Mouse (Mus musculus): ENCODE data around the gene Shld2. TPM values are rescaled to one million over a fixed set of nuclear protein-coding genes. Genes with fewer than 3 reads are reported as not detected.

Gene Shld2
- polyA plus RNA-seq, 1 experiment from 2014 or later: 7.0 TPM

GRCm38 (mm10) chr14:34200738-34201230, 109.5 kb downstream of the Shld2 start:
- H3K36me3 ChIP-seq (replicated peaks): no peaks in the 10 kb centered on the region
- peaks cover 18% of the 10 kb centered on the region for H3K4me1 ChIP-seq
- H3K4me3 ChIP-seq: peak overlapping the region; percentile 75
- peaks cover 5% of the 10 kb centered on the region; the same call in 1 of the 2 replicates for H3K27me3 ChIP-seq (replicated peaks)
- H3K27ac ChIP-seq: peak overlapping the region; percentile 86
- no peaks in the 10 kb centered on the region for H3K9me3 ChIP-seq
- peak; percentile 90 for ATAC-seq (replicated peaks)
- H3K9ac ChIP-seq: peak overlapping the region; percentile 71
- H3K4me2 ChIP-seq: peak overlapping the region; percentile 62
- WGBS: under 1% methylated on average over 19 of the region's 19 CpGs

DNA sequence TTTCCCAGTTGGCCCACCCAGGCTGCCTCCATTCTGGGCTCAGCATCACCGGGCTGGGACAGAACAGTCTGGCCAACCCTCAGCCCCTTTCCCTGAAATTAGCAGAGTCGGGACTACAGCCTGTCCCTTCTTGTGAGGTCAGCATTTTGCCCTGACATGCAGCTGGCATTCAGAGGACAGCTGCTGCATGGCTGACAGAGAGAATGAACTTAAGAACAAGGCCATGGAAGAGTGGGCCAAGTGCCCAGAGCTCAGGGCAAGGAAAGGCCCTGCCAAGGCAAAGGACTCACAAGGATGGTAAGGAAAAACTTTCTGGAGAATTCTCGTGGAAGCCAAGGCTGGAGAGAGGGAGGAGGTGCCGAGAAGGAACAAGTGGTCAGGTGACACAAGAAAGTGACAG, 113.6 kb downstream of the Shld2 start:
- H3K9me3 ChIP-seq: no peaks in the 10 kb centered on the region
- H3K4me3 ChIP-seq: no peak overlapping the region
- H3K27me3 ChIP-seq (replicated peaks): no peaks in the 10 kb centered on the region
- H3K9ac ChIP-seq: no peak overlapping the region
- ATAC-seq (replicated peaks): no peak
- no peak overlapping the region for H3K27ac ChIP-seq
- peaks cover 18% of the 10 kb centered on the region for H3K4me1 ChIP-seq
- no peak overlapping the region for H3K4me2 ChIP-seq
- H3K36me3 ChIP-seq (replicated peaks): peaks cover 17% of the 10 kb centered on the region; the same call in 1 of the 2 replicates
- 56% methylated on average over 4 of the region's 4 CpGs for WGBS

DNA sequence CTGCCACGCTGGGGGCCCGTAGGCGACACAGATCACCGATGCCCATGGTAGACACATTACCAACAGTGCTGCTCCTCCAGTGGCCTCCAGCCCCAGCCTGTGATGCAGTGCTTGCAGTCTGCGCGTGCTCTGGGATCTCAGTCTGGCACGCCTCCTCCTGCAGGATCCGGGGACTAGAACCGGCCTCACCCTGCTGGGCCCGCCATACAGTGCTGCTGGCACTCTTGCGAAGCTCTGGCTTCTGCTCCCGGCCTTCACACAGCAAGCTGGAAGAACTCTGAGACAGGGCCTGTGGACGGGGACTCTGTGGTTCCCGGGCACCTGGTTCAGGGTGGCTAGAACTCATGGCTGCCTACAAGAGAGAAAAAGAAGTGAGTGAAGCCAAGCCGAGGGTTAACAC, 114.8 kb downstream of the Shld2 start:
- no peaks in the 10 kb centered on the region for H3K9me3 ChIP-seq
- H3K9ac ChIP-seq: no peak overlapping the region
- ATAC-seq (replicated peaks): no peak
- no peak overlapping the region for H3K4me3 ChIP-seq
- H3K36me3 ChIP-seq (replicated peaks): peaks cover 17% of the 10 kb centered on the region; the same call in 1 of the 2 replicates
- 89% methylated on average over 15 of the region's 15 CpGs for WGBS
- H3K27ac ChIP-seq: no peak overlapping the region
- H3K4me1 ChIP-seq: peaks cover 17% of the 10 kb centered on the region
- H3K27me3 ChIP-seq (replicated peaks): no peaks in the 10 kb centered on the region
- H3K4me2 ChIP-seq: no peak overlapping the region

DNA sequence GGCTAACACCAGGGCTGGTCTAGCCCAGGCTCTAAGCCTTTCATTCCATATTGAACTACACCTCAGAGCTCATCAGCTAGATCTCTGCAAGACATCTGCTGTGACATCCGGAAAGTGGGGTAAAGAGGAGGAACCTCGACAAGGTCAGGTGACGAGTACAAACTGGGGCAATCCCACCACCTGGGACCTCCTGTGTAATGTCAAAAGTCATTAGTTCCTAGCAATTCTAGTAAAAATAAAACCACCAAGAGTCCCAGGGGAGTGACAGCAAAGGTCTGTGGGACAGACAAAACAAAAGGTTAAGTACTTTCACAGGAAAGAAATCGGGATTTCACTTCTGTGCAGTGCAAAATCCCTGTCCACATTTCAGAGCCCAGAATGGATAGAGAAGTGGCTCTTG, 116.4 kb downstream of the Shld2 start:
- Histone ChIP-seq H3K4me1 (0 out of 2 replicates have a peak, but pooled peaks cover 3% of the 10 kb centered on the region), H3K4me2 (no peak overlapping the region), H3K36me3 (replicated peaks) (peaks cover 17% of the 10 kb centered on the region; the same call in 1 of the 2 replicates), H3K4me3 (no peak overlapping the region), H3K9ac (no peak overlapping the region), H3K9me3 (no peaks in the 10 kb centered on the region), H3K27me3 (replicated peaks) (no peaks in the 10 kb centered on the region), H3K27ac (no peak overlapping the region)
- WGBS: 78% methylated on average over 4 of the region's 4 CpGs
- ATAC-seq (replicated peaks): no peak

DNA sequence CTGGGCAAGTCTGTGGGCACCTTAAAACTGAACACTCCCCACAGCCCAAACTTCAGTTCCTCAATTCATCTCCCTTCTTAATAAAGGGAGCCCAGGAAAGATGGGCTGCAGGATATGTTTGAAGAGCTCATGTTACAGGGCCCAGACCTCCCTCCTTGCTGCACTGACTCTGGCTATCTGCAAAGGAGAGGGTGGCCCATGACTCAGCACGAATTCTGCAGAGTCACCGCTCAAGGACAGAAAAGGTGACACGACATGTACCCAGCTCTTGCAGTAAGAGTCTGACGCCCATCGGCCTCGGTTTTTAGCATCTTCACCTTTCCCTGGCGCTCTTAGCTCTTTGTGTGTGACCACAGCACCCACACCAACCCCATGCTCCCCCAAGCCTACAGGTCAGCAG, 119.9 kb downstream of the Shld2 start:
- Histone ChIP-seq H3K36me3 (replicated peaks) (peaks cover 17% of the 10 kb centered on the region; the same call in 1 of the 2 replicates), H3K4me3 (no peak overlapping the region), H3K27ac (no peak overlapping the region), H3K9me3 (no peaks in the 10 kb centered on the region), H3K4me2 (no peak overlapping the region), H3K9ac (no peak overlapping the region), H3K27me3 (replicated peaks) (no peaks in the 10 kb centered on the region), H3K4me1 (no peaks in the 10 kb centered on the region)
- ATAC-seq (replicated peaks): no peak
- 78% methylated on average over 7 of the region's 7 CpGs for WGBS

DNA sequence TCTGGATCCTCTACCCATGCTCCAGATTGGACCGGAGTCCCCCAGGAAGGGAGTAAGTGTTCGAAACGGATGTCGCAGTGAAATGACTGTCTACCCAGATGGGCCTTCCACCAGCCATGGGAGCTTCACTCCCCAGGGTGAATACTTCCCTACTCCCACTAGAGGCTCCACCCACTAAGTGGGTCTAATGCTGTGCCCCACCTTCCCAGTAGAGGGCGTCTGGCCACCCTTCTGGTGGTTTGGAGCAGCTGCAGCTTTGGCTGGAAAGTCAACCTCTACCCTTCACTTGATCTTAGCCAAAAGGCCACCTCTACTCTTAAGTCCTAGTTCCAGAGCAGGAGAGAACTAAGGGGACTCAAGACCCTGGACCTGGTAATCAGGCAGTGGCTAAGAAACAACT, 121.7 kb downstream of the Shld2 start:
- no peak for ATAC-seq (replicated peaks)
- H3K27me3 ChIP-seq (replicated peaks): no peaks in the 10 kb centered on the region
- WGBS: 70% methylated on average over 5 of the region's 5 CpGs
- 0 out of 2 replicates have a peak, but pooled peaks cover 8% of the 10 kb centered on the region for H3K36me3 ChIP-seq (replicated peaks)
- no peaks in the 10 kb centered on the region for H3K9me3 ChIP-seq
- H3K27ac ChIP-seq: no peak overlapping the region
- H3K4me2 ChIP-seq: no peak overlapping the region
- H3K4me1 ChIP-seq: no peaks in the 10 kb centered on the region
- no peak overlapping the region for H3K4me3 ChIP-seq
- no peak overlapping the region for H3K9ac ChIP-seq

Other genes starting within 250 kb of the Shld2 start
- gene Anxa8, start 224.5 kb downstream of the Shld2 start, polyA plus RNA-seq (2015; fragmentation: Nextera tagmentation; extraction: Ambion mirVana): 0.13 TPM in 1 of 2 replicates, not detected in the other
- gene A630023A22Rik, start 207.7 kb downstream of the Shld2 start, polyA plus RNA-seq (2015; fragmentation: Nextera tagmentation; extraction: Ambion mirVana): not detected in 2 replicates
- gene Npy4r, start 158.0 kb downstream of the Shld2 start, polyA plus RNA-seq (2015; fragmentation: Nextera tagmentation; extraction: Ambion mirVana): 0.15 and 0.17 TPM in 2 replicates
- 9.2 and 9.7 TPM in 2 replicates for gene Gprin2, start 108.8 kb downstream of the Shld2 start, polyA plus RNA-seq (2015; fragmentation: Nextera tagmentation; extraction: Ambion mirVana)
- 0.51 and 0.65 TPM in 2 replicates for gene Syt15, start 90.9 kb downstream of the Shld2 start, polyA plus RNA-seq (2015; fragmentation: Nextera tagmentation; extraction: Ambion mirVana)
- 92.5 and 99.2 TPM in 2 replicates for gene Glud1, start 234 bp upstream of the Shld2 start, polyA plus RNA-seq (2015; fragmentation: Nextera tagmentation; extraction: Ambion mirVana)
- not detected in 2 replicates for gene Fam25c, start 44.9 kb upstream of the Shld2 start, polyA plus RNA-seq (2015; fragmentation: Nextera tagmentation; extraction: Ambion mirVana)
- 36.7 and 45.2 TPM in 2 replicates for gene Sncg, start 64.3 kb upstream of the Shld2 start, polyA plus RNA-seq (2015; fragmentation: Nextera tagmentation; extraction: Ambion mirVana)
- gene Mmrn2, start 65.0 kb upstream of the Shld2 start, polyA plus RNA-seq (2015; fragmentation: Nextera tagmentation; extraction: Ambion mirVana): 4.7 and 5.0 TPM in 2 replicates
- gene Bmpr1a, start 192.8 kb upstream of the Shld2 start, polyA plus RNA-seq (2015; fragmentation: Nextera tagmentation; extraction: Ambion mirVana): 15.2 and 17.5 TPM in 2 replicates
- gene 9230112D13Rik, start 212.3 kb upstream of the Shld2 start, polyA plus RNA-seq (2015; fragmentation: Nextera tagmentation; extraction: Ambion mirVana): not detected in 2 replicates

All from midbrain, embryonic 15.5 days (tissue).